Mouse (Mus musculus) embryonic facial prominence, embryonic 11.5 days (tissue): ENCODE results near the gene Pcp4. TPM values are rescaled to one million over a fixed set of nuclear protein-coding genes. Genes with fewer than 3 reads are reported as not detected.
"Not testable (repeated sequence)": the region's sequence is repeated elsewhere in the genome, so short reads cannot be mapped to it uniquely, and the experiment has no call there.

Experiments used
- ATAC-seq: fragments of 200-750 bp; cut with Nextera tagmentation; replicated peaks from 2 replicates; pipeline ENCODE4 v1.8.0; 2017; ENCODE audit warnings: low read depth; ENCODE audit not compliant: insufficient number of reproducible peaks, low FRiP score, low TSS enrichment
- DNase-seq: peaks from one replicate; pipeline ENCODE4 v3.0.0-alpha.2; 2015; ENCODE audit warnings: low spot score
- H3K27ac ChIP-seq: fragments of 300-500 bp; sonication (generic); replicated peaks from 2 replicates; pipeline ENCODE4 v1.5.1; 2014; ENCODE audit warnings: mild to moderate bottlenecking, low read depth, low read length, control low read depth
- H3K27me3 ChIP-seq: fragments of 300-500 bp; sonication (generic); 2 replicates; pipeline ENCODE4 v1.6.1; 2014; ENCODE audit warnings: mild to moderate bottlenecking, low read length, moderate library complexity, mixed read lengths; ENCODE audit not compliant: control insufficient read depth, insufficient read depth
- H3K36me3 ChIP-seq: fragments of 300-500 bp; sonication (generic); replicated peaks from 2 replicates; pipeline ENCODE4 v1.6.1; 2014; ENCODE audit warnings: low read depth, mild to moderate bottlenecking, low read length, moderate library complexity, mixed read lengths; ENCODE audit not compliant: control insufficient read depth, insufficient read depth
- H3K4me1 ChIP-seq: fragments of 300-500 bp; sonication (generic); 2 replicates; pipeline ENCODE4 v1.6.1; 2014; ENCODE audit warnings: low read length, mixed read lengths; ENCODE audit not compliant: control insufficient read depth, insufficient read depth
- H3K4me2 ChIP-seq: fragments of 300-500 bp; sonication (generic); 2 replicates; pipeline ENCODE4 v1.6.1; 2014; ENCODE audit warnings: low read depth, mild to moderate bottlenecking, control low read depth, low read length, moderate library complexity
- H3K4me3 ChIP-seq: fragments of 300-500 bp; sonication (generic); 2 replicates; pipeline ENCODE4 v1.5.1; 2014; ENCODE audit warnings: low read depth, low read length, control low read depth
- H3K9ac ChIP-seq: fragments of 300-500 bp; sonication (generic); replicated peaks from 2 replicates; pipeline ENCODE4 v1.6.1; 2014; ENCODE audit warnings: mild to moderate bottlenecking, control low read depth, low read length
- H3K9me3 ChIP-seq: fragments of 300-500 bp; sonication (generic); replicated peaks from 2 replicates; pipeline ENCODE4 v1.6.1; 2016; ENCODE audit warnings: mild to moderate bottlenecking, low read length, inconsistent platforms, mixed read lengths; ENCODE audit not compliant: control insufficient read depth
- WGBS: fragments of 180-500 bp; shearing (Covaris S2); extraction: QIAGEN DNeasy Blood & Tissue Kit; methylation state at CpG from one replicate; pipeline ENCODE4 v1.1.7; 2014; 5-methylcytosine and 5-hydroxymethylcytosine counted together
- polyA plus RNA-seq: library from polyadenylated mRNA; unstranded; fragments of >200 nt; fragmentation: Nextera tagmentation; extraction: Ambion mirVana; gene quantifications from 2 replicates; pipeline ENCODE4 v1.2.1, GENCODE M21; 2014

Pcp4 gene
- polyA plus RNA-seq, 1 experiment from 2014 or later: 23.0 TPM

GRCm38 (mm10) chr16:96440871-96441270, 26.5 kb upstream of the Pcp4 start:
- ATAC-seq (no peak), DNase-seq (no peak)
- Histone ChIP-seq H3K4me2 (no peak overlapping the region), H3K9ac (no peak overlapping the region), H3K9me3 (no peaks in the 10 kb centered on the region), H3K36me3 (no peaks in the 10 kb centered on the region), H3K27ac (no peak overlapping the region), H3K27me3 (no peaks in the 10 kb centered on the region), H3K4me1 (no peaks in the 10 kb centered on the region), H3K4me3 (no peak overlapping the region)
- 85% methylated on average over 8 of the region's 8 CpGs for WGBS

GRCm38 (mm10) chr16:96441826-96442225, 25.6 kb upstream of the Pcp4 start:
- H3K9me3 ChIP-seq: no peaks in the 10 kb centered on the region
- H3K27ac ChIP-seq: no peak overlapping the region
- no peak overlapping the region for H3K9ac ChIP-seq
- H3K36me3 ChIP-seq: no peaks in the 10 kb centered on the region
- H3K4me3 ChIP-seq: no peak overlapping the region
- DNase-seq (no peak), ATAC-seq (no peak)
- no peaks in the 10 kb centered on the region for H3K27me3 ChIP-seq
- no peaks in the 10 kb centered on the region for H3K4me1 ChIP-seq
- H3K4me2 ChIP-seq: no peak overlapping the region
- 87% methylated on average over 3 of the region's 3 CpGs for WGBS

GRCm38 (mm10) chr16:96443468-96443867, 23.9 kb upstream of the Pcp4 start, which contains the start of gene Itgb2l:
Itgb2l (minus strand) TSS chr16:96443619.
- Histone ChIP-seq H3K36me3 (no peaks in the 10 kb centered on the region), H3K27ac (no peak within 1 kb of the TSS), H3K4me1 (no peaks in the 10 kb centered on the region), H3K27me3 (no peaks in the 10 kb centered on the region), H3K4me3 (no peak within 1 kb of the TSS), H3K9me3 (no peaks in the 10 kb centered on the region), H3K9ac (no peak within 1 kb of the TSS), H3K4me2 (no peak within 1 kb of the TSS)
- ATAC-seq: no peak
- 84% methylated on average over 2 of the region's 2 CpGs for WGBS
- no peak for DNase-seq

- not testable (repeated sequence) for ATAC-seq, H3K9ac ChIP-seq, H3K36me3 ChIP-seq, H3K4me3 ChIP-seq, H3K9me3 ChIP-seq, DNase-seq, H3K27ac ChIP-seq, H3K4me1 ChIP-seq, H3K27me3 ChIP-seq, H3K4me2 ChIP-seq
- WGBS: 94% methylated on average over 13 of the region's 16 CpGs
Observed at GRCm38 (mm10) chr16:96450871-96451270, 16.5 kb upstream of the Pcp4 start.

GRCm38 (mm10) chr16:96454086-96454485, 13.3 kb upstream of the Pcp4 start:
- Histone ChIP-seq H3K36me3 (no peaks in the 10 kb centered on the region), H3K27ac (no peak overlapping the region), H3K4me1 (no peaks in the 10 kb centered on the region), H3K4me2 (no peak overlapping the region), H3K9me3 (no peaks in the 10 kb centered on the region), H3K27me3 (no peaks in the 10 kb centered on the region), H3K9ac (no peak overlapping the region), H3K4me3 (no peak overlapping the region)
- no peak for ATAC-seq
- no peak for DNase-seq

- Histone ChIP-seq H3K4me2 (no peak overlapping the region), H3K9me3 (no peaks in the 10 kb centered on the region), H3K4me1 (no peaks in the 10 kb centered on the region), H3K9ac (no peak overlapping the region), H3K4me3 (no peak overlapping the region), H3K27me3 (no peaks in the 10 kb centered on the region), H3K36me3 (no peaks in the 10 kb centered on the region), H3K27ac (no peak overlapping the region)
- DNase-seq: no peak
- no peak for ATAC-seq
- 87% methylated on average over 5 of the region's 5 CpGs for WGBS
Observed at GRCm38 (mm10) chr16:96457612-96458011, 9.8 kb upstream of the Pcp4 start.

GRCm38 (mm10) chr16:96459356-96459755, 8.1 kb upstream of the Pcp4 start:
- no peak overlapping the region for H3K4me2 ChIP-seq
- no peaks in the 10 kb centered on the region for H3K4me1 ChIP-seq
- H3K9me3 ChIP-seq: no peaks in the 10 kb centered on the region
- ATAC-seq (no peak), DNase-seq (no peak)
- H3K36me3 ChIP-seq: no peaks in the 10 kb centered on the region
- H3K9ac ChIP-seq: no peak overlapping the region
- no peak overlapping the region for H3K4me3 ChIP-seq
- H3K27me3 ChIP-seq: no peaks in the 10 kb centered on the region
- H3K27ac ChIP-seq: no peak overlapping the region
- whole genome bisulfite sequencing: 82% methylated on average over 2 of the region's 2 CpGs

GRCm38 (mm10) chr16:96460788-96461187, 6.6 kb upstream of the Pcp4 start:
- WGBS: 54% methylated on average over 3 of the region's 3 CpGs
- H3K4me2 ChIP-seq: no peak overlapping the region
- no peak overlapping the region for H3K4me3 ChIP-seq
- no peak overlapping the region for H3K9ac ChIP-seq
- H3K27ac ChIP-seq: no peak overlapping the region
- no peak for DNase-seq
- H3K4me1 ChIP-seq: no peaks in the 10 kb centered on the region
- H3K36me3 ChIP-seq: no peaks in the 10 kb centered on the region
- H3K9me3 ChIP-seq: no peaks in the 10 kb centered on the region
- no peaks in the 10 kb centered on the region for H3K27me3 ChIP-seq
- ATAC-seq: no peak
